Mouse (Mus musculus) liver, postnatal 0 days (tissue): ENCODE measurements around the gene Alg9.
A peak's percentile ranks its signal among the peaks of the same experiment; 100 is the strongest.

Experiments used
- CTCF ChIP-seq: sonication (generic); IDR thresholded peaks from 2 replicates; pipeline ENCODE4 v1.5.1; 2016; ENCODE audit warnings: antibody characterized with exemption, low read depth
- EP300 ChIP-seq: IDR thresholded peaks from 2 replicates; pipeline ENCODE4 v1.6.1; 2016; ENCODE audit warnings: antibody characterized with exemption, low read depth, mild to moderate bottlenecking

DNA sequence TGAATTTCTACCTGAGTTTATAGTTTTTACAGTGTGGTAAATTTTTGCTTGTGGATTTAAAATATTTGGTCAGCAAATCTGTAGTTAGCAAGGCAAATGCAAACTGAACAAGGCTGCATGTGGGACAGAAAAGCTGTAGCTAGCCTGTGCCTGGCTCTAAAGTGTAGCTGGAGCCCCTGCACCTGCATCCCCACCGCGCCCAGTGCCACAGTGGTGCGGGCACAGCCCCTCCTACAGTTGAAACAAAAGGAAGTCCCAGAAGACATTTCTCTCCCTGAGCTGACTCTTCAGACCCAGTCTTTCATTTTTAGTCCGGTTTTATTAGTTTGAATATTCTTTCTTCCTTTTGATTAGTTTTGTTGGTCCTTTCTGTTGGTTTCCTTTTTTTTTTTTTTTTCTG, 40.8 kb downstream of the Alg9 start:
- TF ChIP-seq CTCF (0 out of 2 replicates have a peak, but pooled peaks have one; percentile 7), EP300 (no peak)
